Mouse (Mus musculus) limb, embryonic 12.5 days (tissue): ENCODE measurements at regions not wholly inside any gene's neighbourhood (a gene's known extent, or its start where the extent isn't known, plus 50 kb on each side); places are given as distances from the start of the nearest gene placed in this dataset.

Experiments
- ATAC-seq: fragments of 200-750 bp; cut with Nextera tagmentation; 2 replicates; pipeline ENCODE4 v1.8.0; 2017; ENCODE audit warnings: low read depth, moderate TSS enrichment; ENCODE audit not compliant: insufficient number of reproducible peaks, insufficient read depth, low FRiP score, low TSS enrichment
- H3K27ac ChIP-seq: fragments of 300-500 bp; sonication (generic); 2 replicates; pipeline ENCODE4 v1.5.1; 2016; ENCODE audit warnings: mild to moderate bottlenecking, moderate library complexity
- H3K27me3 ChIP-seq: fragments of 300-500 bp; sonication (generic); 2 replicates; pipeline ENCODE4 v1.6.1; 2016; ENCODE audit warnings: mild to moderate bottlenecking, moderate library complexity
- H3K36me3 ChIP-seq: fragments of 300-500 bp; sonication (generic); 2 replicates; pipeline ENCODE4 v1.6.1; 2016; ENCODE audit warnings: mild to moderate bottlenecking, moderate library complexity
- H3K4me1 ChIP-seq: fragments of 300-500 bp; sonication (generic); replicated peaks from 2 replicates; pipeline ENCODE4 v1.6.1; 2016
- H3K4me2 ChIP-seq: fragments of 300-500 bp; sonication (generic); 2 replicates; pipeline ENCODE4 v1.6.1; 2016; ENCODE audit warnings: mild to moderate bottlenecking, moderate library complexity
- H3K4me3 ChIP-seq: fragments of 300-500 bp; sonication (generic); replicated peaks from 2 replicates; pipeline ENCODE4 v1.5.1; 2016; ENCODE audit warnings: mild to moderate bottlenecking
- H3K9ac ChIP-seq: fragments of 300-500 bp; sonication (generic); replicated peaks from 2 replicates; pipeline ENCODE4 v1.6.1; 2016; ENCODE audit warnings: mild to moderate bottlenecking, moderate library complexity
- H3K9me3 ChIP-seq: fragments of 300-500 bp; sonication (generic); 2 replicates; pipeline ENCODE4 v1.6.1; 2016; ENCODE audit warnings: mild to moderate bottlenecking, moderate library complexity
- WGBS: fragments of 180-500 bp; shearing (Covaris S2); methylation state at CpG from one replicate; pipeline ENCODE4 v1.1.7; 2016; 5-methylcytosine and 5-hydroxymethylcytosine counted together

DNA sequence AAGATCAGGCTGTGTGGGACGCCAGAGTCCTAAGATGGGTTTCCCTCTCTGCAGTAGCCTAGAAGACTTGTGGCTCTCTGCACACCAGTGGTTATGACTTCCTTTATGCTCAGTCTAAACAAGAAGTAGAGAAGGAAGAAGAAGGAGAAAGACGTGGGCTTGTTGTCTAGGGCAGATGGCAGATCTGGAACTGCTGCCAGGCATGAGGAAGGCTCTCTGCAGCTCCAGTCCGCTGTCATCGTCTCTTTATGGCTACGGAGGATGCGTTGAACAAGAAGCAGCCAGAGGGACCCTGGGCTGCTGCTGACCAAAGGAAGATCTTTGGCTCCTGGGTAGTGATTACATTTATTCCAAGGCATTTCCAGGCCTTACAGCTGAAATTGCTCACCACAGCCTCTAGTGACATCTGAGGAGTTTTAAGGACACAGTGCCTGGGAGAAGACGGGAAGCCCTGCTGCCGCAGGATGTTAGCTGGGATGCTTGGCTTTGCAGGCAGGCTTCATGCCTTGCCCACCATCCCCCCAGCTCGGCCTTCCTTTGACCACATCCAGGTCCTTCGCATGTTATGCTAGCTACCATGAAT, 229.6 kb upstream of the Dio3 start:
- WGBS = 84% methylated on average over 10 of the region's 10 CpGs
- H3K4me1 ChIP-seq = no peaks in the 10 kb centered on the region
- no peak overlapping the region for H3K27ac ChIP-seq
- no peaks in the 10 kb centered on the region for H3K9me3 ChIP-seq
- H3K9ac ChIP-seq = no peak overlapping the region
- no peaks in the 10 kb centered on the region for H3K36me3 ChIP-seq
- no peak overlapping the region for H3K4me3 ChIP-seq
- H3K4me2 ChIP-seq = no peak overlapping the region
- no peak for ATAC-seq
- peaks cover 41% of the 10 kb centered on the region for H3K27me3 ChIP-seq

DNA sequence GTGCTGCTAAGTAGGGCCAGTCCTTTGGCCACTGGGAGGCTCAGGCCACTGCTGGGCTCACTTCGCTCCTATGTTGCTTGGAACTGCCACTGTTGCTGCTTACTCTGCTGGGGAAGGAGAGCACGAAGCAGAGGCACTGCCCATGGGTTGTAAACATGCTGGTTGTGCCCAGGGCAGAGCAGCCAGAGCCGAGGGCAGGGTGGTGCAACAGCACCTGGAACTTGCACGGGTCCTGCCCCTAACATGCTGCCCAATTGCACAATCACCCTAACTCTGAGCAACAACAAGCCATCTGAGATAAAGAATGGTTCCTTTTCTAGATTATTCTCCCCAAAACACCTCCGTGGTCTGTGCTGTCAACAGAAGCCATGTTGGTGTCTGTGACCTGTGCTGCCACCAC, 219.5 kb upstream of the Dio3 start:
- no peaks in the 10 kb centered on the region for H3K36me3 ChIP-seq
- 87% methylated on average over 5 of the region's 5 CpGs for WGBS
- H3K9me3 ChIP-seq = no peaks in the 10 kb centered on the region
- no peak overlapping the region for H3K27ac ChIP-seq
- H3K9ac ChIP-seq = no peak overlapping the region
- no peak overlapping the region for H3K4me3 ChIP-seq
- no peaks in the 10 kb centered on the region for H3K27me3 ChIP-seq
- no peak overlapping the region for H3K4me2 ChIP-seq
- no peak for ATAC-seq
- H3K4me1 ChIP-seq = no peaks in the 10 kb centered on the region

DNA sequence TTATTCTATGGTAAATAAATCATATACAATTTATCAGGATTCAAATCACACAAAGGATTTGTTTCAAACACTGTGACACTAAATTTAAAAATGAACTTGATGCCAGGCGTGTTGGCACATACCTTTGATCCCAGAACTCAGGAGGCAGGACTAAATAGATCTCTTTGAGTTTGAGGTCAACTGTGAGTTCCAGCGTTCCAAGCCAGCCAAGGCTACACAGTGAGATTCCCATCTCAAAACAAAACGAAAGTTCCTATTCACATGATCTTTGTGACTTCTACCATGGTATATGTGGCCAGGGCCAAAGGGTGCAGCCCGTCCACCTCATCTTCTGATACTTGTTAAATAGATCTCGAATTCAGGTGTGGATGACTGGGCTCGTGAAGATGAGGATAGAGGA, 216.9 kb upstream of the Dio3 start:
- no peaks in the 10 kb centered on the region for H3K9me3 ChIP-seq
- H3K4me1 ChIP-seq = no peaks in the 10 kb centered on the region
- no peak for ATAC-seq
- no peak overlapping the region for H3K4me2 ChIP-seq
- H3K27me3 ChIP-seq = no peaks in the 10 kb centered on the region
- no peak overlapping the region for H3K4me3 ChIP-seq
- no peaks in the 10 kb centered on the region for H3K36me3 ChIP-seq
- H3K9ac ChIP-seq = no peak overlapping the region
- H3K27ac ChIP-seq = no peak overlapping the region
- 83% methylated on average over 6 of the region's 6 CpGs for WGBS

DNA sequence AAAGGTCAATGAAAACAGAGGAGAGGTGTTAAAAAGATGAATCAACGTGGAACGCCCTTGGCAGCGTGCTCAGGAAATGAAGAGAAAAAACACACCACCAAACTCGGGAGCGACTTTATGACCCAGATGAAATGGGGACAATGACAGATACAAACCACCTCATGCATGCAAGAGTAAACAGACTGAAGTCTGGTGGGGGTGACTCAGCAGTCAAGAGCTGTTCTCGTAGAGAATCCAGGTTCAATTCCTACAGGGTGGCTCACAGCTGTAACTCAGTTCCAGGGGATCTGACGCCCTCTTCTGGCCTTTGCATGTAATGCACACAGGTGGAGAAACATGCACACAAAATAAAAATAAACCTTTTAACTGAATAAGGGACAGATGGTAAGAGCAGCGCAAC, 215.9 kb upstream of the Dio3 start:
- WGBS = 48% methylated on average over 8 of the region's 8 CpGs
- ATAC-seq = no peak
- Histone ChIP-seq H3K27me3 (no peaks in the 10 kb centered on the region), H3K27ac (no peak overlapping the region), H3K9ac (no peak overlapping the region), H3K36me3 (no peaks in the 10 kb centered on the region), H3K4me2 (no peak overlapping the region), H3K4me1 (no peaks in the 10 kb centered on the region), H3K4me3 (no peak overlapping the region), H3K9me3 (no peaks in the 10 kb centered on the region)

DNA sequence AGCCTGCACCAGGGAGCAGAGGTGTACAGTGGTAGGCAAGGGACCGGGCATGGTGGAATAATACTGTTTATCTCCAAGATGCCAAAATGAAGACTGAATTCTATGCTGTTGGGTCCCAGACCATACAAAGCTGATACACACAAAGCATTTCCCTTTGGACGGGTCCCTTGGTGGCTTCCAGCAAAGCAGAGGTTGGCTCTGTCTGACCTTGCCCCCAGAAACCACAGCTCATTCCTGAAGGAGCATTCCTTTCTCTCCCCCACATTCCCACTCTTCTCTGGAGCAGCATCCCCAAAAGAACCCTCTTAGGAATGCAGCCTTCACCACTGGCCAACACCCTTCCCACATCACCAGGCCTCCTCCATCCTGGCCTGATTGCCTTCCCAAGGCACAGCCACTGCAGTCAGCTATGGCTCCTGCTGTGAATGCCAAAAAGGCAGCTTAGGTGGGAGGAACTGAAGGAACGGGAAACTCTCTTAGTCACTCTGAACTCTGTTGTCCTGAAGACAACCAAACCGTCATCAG, 212.4 kb upstream of the Dio3 start:
- ATAC-seq = no peak
- WGBS = 75% methylated on average over 4 of the region's 4 CpGs
- peaks cover 23% of the 10 kb centered on the region for H3K9me3 ChIP-seq
- H3K4me2 ChIP-seq = no peak overlapping the region
- no peak overlapping the region for H3K27ac ChIP-seq
- H3K36me3 ChIP-seq = no peaks in the 10 kb centered on the region
- no peak overlapping the region for H3K4me3 ChIP-seq
- no peak overlapping the region for H3K9ac ChIP-seq
- H3K4me1 ChIP-seq = no peaks in the 10 kb centered on the region
- no peaks in the 10 kb centered on the region for H3K27me3 ChIP-seq

DNA sequence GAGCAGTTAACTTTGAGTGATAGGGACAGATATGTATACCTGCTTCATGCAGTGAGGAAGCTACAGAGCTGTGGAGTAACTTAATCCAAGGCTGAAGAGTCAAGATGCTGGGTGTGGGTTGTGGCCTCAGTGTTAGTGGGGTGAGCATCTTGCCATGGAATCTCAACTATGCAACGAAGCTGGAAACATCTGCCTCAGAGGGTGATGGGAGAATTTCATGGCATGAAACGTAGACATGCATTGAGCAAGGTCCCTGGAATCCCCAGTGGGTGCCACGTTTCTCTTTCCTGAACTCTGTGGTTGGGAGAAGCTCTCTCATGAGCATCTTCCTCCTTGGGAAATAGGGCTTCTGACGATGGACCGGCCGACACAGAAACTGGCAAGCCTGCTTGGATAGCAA, 208.4 kb upstream of the Dio3 start:
- no peak for ATAC-seq
- Histone ChIP-seq H3K4me1 (no peaks in the 10 kb centered on the region), H3K4me3 (no peak overlapping the region), H3K27ac (no peak overlapping the region), H3K9ac (no peak overlapping the region), H3K9me3 (peaks cover 23% of the 10 kb centered on the region), H3K4me2 (no peak overlapping the region), H3K27me3 (0 out of 2 replicates have a peak, but pooled peaks cover 4% of the 10 kb centered on the region), H3K36me3 (no peaks in the 10 kb centered on the region)
- WGBS = 82% methylated on average over 6 of the region's 6 CpGs

DNA sequence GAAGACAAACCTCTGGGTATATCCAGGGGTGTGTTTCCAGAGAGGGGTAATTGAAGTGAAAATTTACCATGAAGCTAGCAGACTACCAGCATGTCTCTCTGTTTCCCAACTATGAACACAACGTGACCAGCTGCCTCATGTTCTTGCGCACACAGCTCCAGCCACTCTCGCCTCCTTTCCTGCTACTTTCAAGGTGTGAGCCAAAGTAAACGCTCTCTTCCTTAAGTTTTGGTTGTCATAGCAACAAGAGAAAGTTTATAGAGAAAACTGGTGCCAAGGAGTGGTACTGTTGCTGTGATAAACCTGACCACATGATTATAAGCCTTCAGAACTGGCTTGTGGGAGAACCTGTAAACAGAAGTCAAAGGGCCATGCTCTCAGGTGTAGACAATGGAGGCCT, 207.0 kb upstream of the Dio3 start:
- ATAC-seq = no peak
- WGBS = 67% methylated on average over 4 of the region's 4 CpGs
- H3K27ac ChIP-seq = no peak overlapping the region
- H3K36me3 ChIP-seq = no peaks in the 10 kb centered on the region
- no peak overlapping the region for H3K9ac ChIP-seq
- H3K9me3 ChIP-seq = peaks cover 23% of the 10 kb centered on the region
- H3K4me3 ChIP-seq = no peak overlapping the region
- 0 out of 2 replicates have a peak, but pooled peaks cover 4% of the 10 kb centered on the region for H3K27me3 ChIP-seq
- H3K4me2 ChIP-seq = no peak overlapping the region
- H3K4me1 ChIP-seq = peaks cover 5% of the 10 kb centered on the region; the same call in 1 of the 2 replicates

DNA sequence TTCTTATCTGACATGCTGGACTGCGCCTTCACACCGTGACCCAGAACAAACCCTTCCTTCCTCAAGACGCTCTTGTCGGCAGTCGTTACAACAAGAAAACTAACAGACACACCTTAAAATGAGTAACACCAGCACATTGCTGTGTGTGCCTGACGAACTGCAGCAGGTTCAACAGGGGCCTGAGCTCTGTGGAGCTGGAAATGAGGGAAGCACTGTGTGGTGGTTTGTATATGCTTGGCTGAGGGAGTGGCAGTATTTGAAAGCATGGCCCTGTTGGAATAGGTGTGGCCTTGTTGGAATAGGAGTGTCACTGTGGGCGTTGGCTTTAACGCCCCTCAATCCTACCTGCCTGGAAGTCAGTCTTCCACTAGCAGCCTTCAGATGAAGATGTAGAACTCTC, 203.9 kb upstream of the Dio3 start:
- no peak overlapping the region for H3K4me2 ChIP-seq

DNA sequence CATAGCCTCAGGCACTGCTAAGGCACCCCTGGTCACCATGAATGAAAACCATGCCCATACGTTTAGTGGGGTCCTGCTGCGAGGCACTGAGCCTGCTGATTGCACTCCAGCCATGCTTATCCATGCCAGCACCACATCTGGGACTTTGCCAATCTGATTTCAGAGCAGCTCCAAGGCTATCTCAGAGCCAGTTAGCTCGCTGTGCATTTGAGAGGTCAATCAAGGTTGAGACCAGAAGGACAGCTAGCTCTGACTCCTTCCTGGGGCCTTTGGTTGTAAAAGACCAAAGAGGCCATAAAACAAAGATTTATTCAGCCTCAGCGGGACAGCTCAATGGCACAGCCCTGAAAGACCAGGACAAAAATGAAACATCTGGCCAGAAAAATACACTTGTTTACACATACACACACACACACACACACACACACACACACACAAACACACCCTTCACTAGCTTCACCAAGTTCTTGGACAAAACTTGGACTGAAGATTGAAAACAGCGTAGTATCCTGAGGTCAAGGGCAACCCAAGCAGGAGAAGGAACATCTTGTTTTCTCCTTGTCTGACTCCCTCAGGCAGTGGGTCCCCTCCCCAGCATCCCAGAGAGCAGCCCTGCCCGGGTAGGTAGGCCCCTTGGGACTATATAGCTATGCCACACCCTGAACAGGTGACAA, 201.5 kb upstream of the Dio3 start:
- Histone ChIP-seq H3K4me3 (no peak overlapping the region), H3K36me3 (no peaks in the 10 kb centered on the region), H3K27me3 (peaks cover 7% of the 10 kb centered on the region; the same call in 1 of the 2 replicates), H3K27ac (no peak overlapping the region), H3K4me2 (no peak overlapping the region), H3K4me1 (peaks cover 15% of the 10 kb centered on the region; the same call in 1 of the 2 replicates), H3K9me3 (no peaks in the 10 kb centered on the region; the same call in 1 of the 2 replicates), H3K9ac (no peak overlapping the region)
- WGBS = 31% methylated on average over 6 of the region's 6 CpGs
- no peak for ATAC-seq

More for the DNA sequence above, 203.9 kb upstream of the Dio3 start:
- Histone ChIP-seq H3K4me1 (peaks cover 15% of the 10 kb centered on the region; the same call in 1 of the 2 replicates), H3K36me3 (no peaks in the 10 kb centered on the region), H3K27ac (no peak overlapping the region), H3K9ac (no peak overlapping the region), H3K27me3 (0 out of 2 replicates have a peak, but pooled peaks cover 4% of the 10 kb centered on the region), H3K9me3 (0 out of 2 replicates have a peak, but pooled peaks cover 5% of the 10 kb centered on the region), H3K4me3 (no peak overlapping the region)
- WGBS = 85% methylated on average over 8 of the region's 8 CpGs
- ATAC-seq = no peak

DNA sequence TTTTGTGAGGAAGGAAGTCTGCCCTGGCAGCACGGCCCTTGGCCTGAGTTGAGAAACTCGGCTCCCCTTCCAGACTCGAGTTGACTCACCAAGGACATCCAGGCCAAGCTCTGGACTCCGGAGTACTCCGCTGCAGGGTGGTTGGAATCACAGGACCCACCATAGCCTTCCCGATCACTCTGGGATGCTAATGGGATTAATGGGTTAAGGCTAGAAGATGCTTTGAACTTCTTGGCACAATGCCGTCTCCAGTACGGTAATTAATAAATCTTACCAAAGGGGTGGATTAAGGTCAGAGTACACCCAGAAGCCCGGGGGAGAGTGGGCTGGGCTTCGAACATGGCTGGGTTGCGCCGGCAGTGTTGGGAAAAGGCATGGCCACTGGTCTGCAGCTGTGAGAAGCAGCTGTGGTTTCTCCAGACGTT, 200.8 kb upstream of the Dio3 start:
- H3K9ac ChIP-seq = no peak overlapping the region
- peaks cover 21% of the 10 kb centered on the region for H3K4me1 ChIP-seq
- WGBS = 52% methylated on average over 13 of the region's 13 CpGs
- no peak overlapping the region for H3K4me2 ChIP-seq
- ATAC-seq = no peak
- H3K36me3 ChIP-seq = no peaks in the 10 kb centered on the region
- H3K4me3 ChIP-seq = no peak overlapping the region
- H3K27me3 ChIP-seq = peaks cover 14% of the 10 kb centered on the region
- H3K9me3 ChIP-seq = no peaks in the 10 kb centered on the region; the same call in 1 of the 2 replicates
- no peak overlapping the region for H3K27ac ChIP-seq

DNA sequence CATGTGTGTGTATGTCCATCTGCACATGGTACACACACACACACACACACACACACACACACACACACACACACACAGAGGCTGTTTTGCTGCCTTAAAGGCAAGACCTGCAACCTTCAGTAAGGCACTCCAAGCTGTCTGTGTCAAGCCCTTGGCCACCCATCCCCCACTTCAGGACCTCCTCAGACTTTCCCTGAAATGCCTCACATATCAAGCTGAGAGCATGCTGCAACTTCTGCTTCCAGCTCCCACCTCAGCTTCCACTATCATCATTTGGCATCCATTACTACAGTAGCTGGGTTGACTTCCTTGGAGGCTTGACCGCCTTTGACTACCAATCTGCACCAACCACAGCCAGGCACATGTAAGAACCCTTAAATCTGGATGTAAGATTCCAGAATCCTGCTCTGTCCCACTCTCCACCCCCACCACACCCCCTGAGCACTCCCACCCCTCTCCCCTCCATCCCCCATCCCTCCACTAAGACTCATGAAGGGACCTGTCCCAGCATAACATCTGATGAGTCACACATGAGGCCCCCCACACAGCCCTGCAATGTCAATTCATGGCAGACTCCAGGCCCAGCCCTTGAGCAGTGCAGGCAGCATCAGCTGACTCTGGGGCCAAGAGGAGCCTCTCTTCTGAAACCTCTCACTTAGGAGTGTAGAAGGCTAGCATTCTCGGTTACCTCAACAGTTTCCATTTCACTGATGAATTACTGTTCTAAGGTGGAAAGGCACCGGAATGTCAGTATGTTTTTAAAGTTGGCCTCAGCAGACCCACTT, 196.8 kb upstream of the Dio3 start:
- no peak overlapping the region for H3K9ac ChIP-seq
- peaks cover 15% of the 10 kb centered on the region for H3K4me1 ChIP-seq
- peaks cover 29% of the 10 kb centered on the region for H3K27me3 ChIP-seq
- 69% methylated on average over 3 of the region's 3 CpGs for WGBS
- no peak overlapping the region for H3K4me3 ChIP-seq
- H3K27ac ChIP-seq = no peak overlapping the region
- no peaks in the 10 kb centered on the region for H3K36me3 ChIP-seq
- ATAC-seq = no peak
- H3K9me3 ChIP-seq = no peaks in the 10 kb centered on the region; the same call in 1 of the 2 replicates
- H3K4me2 ChIP-seq = no peak overlapping the region
